Comparison of ENCODE assay signal across 7 mouse cellular contexts in genomic region chr6:134921695-134922510, GRCm38 (mm10). TPM values are rescaled to one million over a fixed set of nuclear protein-coding genes. Genes with fewer than 3 reads are reported as not detected.
DNase-seq lines count a peak whose midpoint lies in the region; ATAC-seq and TF ChIP-seq lines count a peak whose summit lies in the region.

No protein-coding gene starts in this region.

- DNase-seq in lung, postnatal 25 days (ENCODE audit: low spot score): no peak
- no peak for DNase-seq in liver, embryonic 14.5 days (ENCODE audit: low read depth in 3 of 3, low spot score in 3 of 3)
- DNase-seq in frontal cortex, postnatal 10 days (ENCODE audit: low spot score in 2 of 2): no peak
- DNase-seq in gastrocnemius, adult 18-20 months (ENCODE audit: low spot score): no peak

- H3K4me3 ChIP-seq in lung, embryonic 16.5 days (ENCODE audit: low read length): peak overlapping the region; percentile 96
- H3K4me3 ChIP-seq in brown adipose tissue, adult 24 weeks (ENCODE audit: insufficient read depth, low read depth, low read length): peak overlapping the region; percentile 88
- H3K4me3 ChIP-seq in forebrain, embryonic 16.5 days (replicated peaks; ENCODE audit: low read length): peak overlapping the region; percentile 91
- H3K4me3 ChIP-seq in liver, embryonic 14.5 days (ENCODE audit: insufficient read depth in 1 of 2, low read depth in 2 of 2, low read length in 2 of 2): peak overlapping the region; percentile 91 to 99

- H3K27me3 ChIP-seq in lung, embryonic 16.5 days (ENCODE audit: control insufficient read depth, insufficient read depth, low read depth, low read length): no peaks in the 10 kb centered on the region
- H3K27me3 ChIP-seq in forebrain, embryonic 16.5 days (replicated peaks; ENCODE audit: control insufficient read depth, insufficient read depth, low read length): no peaks in the 10 kb centered on the region
- H3K27me3 ChIP-seq in liver, embryonic 14.5 days (ENCODE audit: control insufficient read depth, insufficient read depth, low read length): no peaks in the 10 kb centered on the region

- H3K9me3 ChIP-seq in lung, embryonic 16.5 days (ENCODE audit: control insufficient read depth, low read length): no peaks in the 10 kb centered on the region
- H3K9me3 ChIP-seq in forebrain, embryonic 16.5 days (ENCODE audit: control insufficient read depth, low read length): no peaks in the 10 kb centered on the region
- H3K9me3 ChIP-seq in liver, embryonic 14.5 days (ENCODE audit: control insufficient read depth, low read length): no peaks in the 10 kb centered on the region

- 9% methylated on average over 20 of the region's 20 CpGs for WGBS in lung, embryonic 16.5 days
- 2% methylated on average over 20 of the region's 20 CpGs for WGBS in forebrain, embryonic 16.5 days
- 12% methylated on average over 20 of the region's 20 CpGs for WGBS in liver, embryonic 14.5 days (ENCODE audit: insufficient replicate concordance)

- H3K27ac ChIP-seq in lung, embryonic 16.5 days (ENCODE audit: low read length): no peak overlapping the region
- H3K27ac ChIP-seq in brown adipose tissue, adult 24 weeks (replicated peaks; ENCODE audit: low read depth, low read length): peak overlapping the region; percentile 25
- H3K27ac ChIP-seq in forebrain, embryonic 16.5 days (ENCODE audit: low read length): peak overlapping the region; percentile 95
- H3K27ac ChIP-seq in liver, embryonic 14.5 days: peak overlapping the region; percentile 96

- H3K4me1 ChIP-seq in lung, embryonic 16.5 days (replicated peaks; ENCODE audit: control insufficient read depth, insufficient read depth, low read length): peaks cover 23% of the 10 kb centered on the region
- H3K4me1 ChIP-seq in brown adipose tissue, adult 24 weeks (ENCODE audit: control insufficient read depth, insufficient read depth, insufficient read length, low read length): no peaks in the 10 kb centered on the region; the same call in 1 of the 2 replicates
- peaks cover 33% of the 10 kb centered on the region for H3K4me1 ChIP-seq in forebrain, embryonic 16.5 days (replicated peaks; ENCODE audit: control insufficient read depth, insufficient read depth, low read length)
- peaks cover 15 to 16% of the 10 kb centered on the region in 2 experiments for H3K4me1 ChIP-seq in liver, embryonic 14.5 days (replicated peaks; ENCODE audit: control insufficient read depth in 2 of 2, insufficient read depth in 2 of 2, low read length in 1 of 2)

- no peak for ATAC-seq in lung, embryonic 16.5 days (ENCODE audit: low read depth)
- no peak for ATAC-seq in forebrain, embryonic 16.5 days
- ATAC-seq in liver, embryonic 14.5 days (ENCODE audit: insufficient read depth): no peak

- TF ChIP-seq CTCF in liver, embryonic 14.5 days (IDR thresholded peaks at IDR 0.05; ENCODE audit: low read depth): no peak

- no peak for TF ChIP-seq EP300 in liver, embryonic 14.5 days (IDR thresholded peaks at IDR 0.05; ENCODE audit: low read depth)

- peak overlapping the region; percentile 92 for H3K9ac ChIP-seq in lung, embryonic 16.5 days (ENCODE audit: low read length)
- H3K9ac ChIP-seq in forebrain, embryonic 16.5 days (replicated peaks; ENCODE audit: low read depth, low read length): peak overlapping the region; percentile 86
- peak overlapping the region; percentile 94 for H3K9ac ChIP-seq in liver, embryonic 14.5 days (replicated peaks)

- H3K4me2 ChIP-seq in lung, embryonic 16.5 days (ENCODE audit: low read depth, low read length): peak overlapping the region; percentile 83
- H3K4me2 ChIP-seq in forebrain, embryonic 16.5 days (ENCODE audit: low read length): peak overlapping the region; percentile 59
- H3K4me2 ChIP-seq in liver, embryonic 14.5 days (ENCODE audit: low read depth): peak overlapping the region; percentile 96

- H3K36me3 ChIP-seq in lung, embryonic 16.5 days (ENCODE audit: control insufficient read depth, insufficient read depth, low read length): 0 out of 2 replicates have a peak, but pooled peaks cover 6% of the 10 kb centered on the region
- no peaks in the 10 kb centered on the region for H3K36me3 ChIP-seq in forebrain, embryonic 16.5 days (ENCODE audit: control insufficient read depth, insufficient read depth)
- H3K36me3 ChIP-seq in liver, embryonic 14.5 days (replicated peaks; ENCODE audit: control insufficient read depth, insufficient read depth, low read depth): peaks cover 16% of the 10 kb centered on the region

RNA-seq across cellular contexts. Expression of gene Cdkn1b, which starts 1.7 kb away (rescaled TPM):
- polyA plus RNA-seq in lung, embryonic 16.5 days (2015; fragmentation: Nextera tagmentation; extraction: Ambion mirVana): 20.0 and 21.7 TPM in 2 replicates
- polyA plus RNA-seq in brown adipose tissue, adult 24 weeks (2012; ENCODE audit: insufficient read depth, insufficient read length, missing spikeins): 17.1 and 20.7 TPM in 2 replicates
- 39.4 and 50.8 TPM in 2 replicates for polyA plus RNA-seq in forebrain, embryonic 16.5 days (2015; fragmentation: Nextera tagmentation; extraction: Ambion mirVana)
- 8.4 and 12.2 TPM in 2 replicates for polyA plus RNA-seq in liver, embryonic 14.5 days (2012; rRNA removed)
- 11.7 and 12.6 TPM in 2 replicates for polyA plus RNA-seq in liver, embryonic 14.5 days (2014; fragmentation: Nextera tagmentation; extraction: Ambion mirVana)
- total RNA-seq in gastrocnemius, adult 18-20 months (2021): 10 to 100 TPM; 32.2 to 34.1 TPM

RNA-seq across cellular contexts. Expression of gene Gpr19, which starts 23.5 kb away (rescaled TPM):
- 10.4 and 11.7 TPM in 2 replicates for polyA plus RNA-seq in lung, embryonic 16.5 days (2015; fragmentation: Nextera tagmentation; extraction: Ambion mirVana)
- polyA plus RNA-seq in brown adipose tissue, adult 24 weeks (2012; ENCODE audit: insufficient read depth, insufficient read length, missing spikeins): 3.5 and 4.8 TPM in 2 replicates
- 44.4 and 48.9 TPM in 2 replicates for polyA plus RNA-seq in forebrain, embryonic 16.5 days (2015; fragmentation: Nextera tagmentation; extraction: Ambion mirVana)
- 4.4 and 4.7 TPM in 2 replicates for polyA plus RNA-seq in liver, embryonic 14.5 days (2012; rRNA removed)
- 4.4 and 4.9 TPM in 2 replicates for polyA plus RNA-seq in liver, embryonic 14.5 days (2014; fragmentation: Nextera tagmentation; extraction: Ambion mirVana)
- 1 to 10 TPM; 4.2 to 5.1 TPM for total RNA-seq in gastrocnemius, adult 18-20 months (2021)

RNA-seq across cellular contexts. Expression of gene Apold1, which starts 59.6 kb away (rescaled TPM):
- polyA plus RNA-seq in lung, embryonic 16.5 days (2015; fragmentation: Nextera tagmentation; extraction: Ambion mirVana): 1.8 and 1.9 TPM in 2 replicates
- polyA plus RNA-seq in brown adipose tissue, adult 24 weeks (2012; ENCODE audit: insufficient read depth, insufficient read length, missing spikeins): 2.8 and 22.1 TPM in 2 replicates
- 4.2 and 4.8 TPM in 2 replicates for polyA plus RNA-seq in forebrain, embryonic 16.5 days (2015; fragmentation: Nextera tagmentation; extraction: Ambion mirVana)
- polyA plus RNA-seq in liver, embryonic 14.5 days (2012; rRNA removed): 0.78 and 0.95 TPM in 2 replicates
- 1.6 and 2.2 TPM in 2 replicates for polyA plus RNA-seq in liver, embryonic 14.5 days (2014; fragmentation: Nextera tagmentation; extraction: Ambion mirVana)
- total RNA-seq in gastrocnemius, adult 18-20 months (2021): 1 to 10 TPM; 1.6 to 4.9 TPM
